ENCODE assay signal across 8 mouse cellular contexts in the genomic region with DNA sequence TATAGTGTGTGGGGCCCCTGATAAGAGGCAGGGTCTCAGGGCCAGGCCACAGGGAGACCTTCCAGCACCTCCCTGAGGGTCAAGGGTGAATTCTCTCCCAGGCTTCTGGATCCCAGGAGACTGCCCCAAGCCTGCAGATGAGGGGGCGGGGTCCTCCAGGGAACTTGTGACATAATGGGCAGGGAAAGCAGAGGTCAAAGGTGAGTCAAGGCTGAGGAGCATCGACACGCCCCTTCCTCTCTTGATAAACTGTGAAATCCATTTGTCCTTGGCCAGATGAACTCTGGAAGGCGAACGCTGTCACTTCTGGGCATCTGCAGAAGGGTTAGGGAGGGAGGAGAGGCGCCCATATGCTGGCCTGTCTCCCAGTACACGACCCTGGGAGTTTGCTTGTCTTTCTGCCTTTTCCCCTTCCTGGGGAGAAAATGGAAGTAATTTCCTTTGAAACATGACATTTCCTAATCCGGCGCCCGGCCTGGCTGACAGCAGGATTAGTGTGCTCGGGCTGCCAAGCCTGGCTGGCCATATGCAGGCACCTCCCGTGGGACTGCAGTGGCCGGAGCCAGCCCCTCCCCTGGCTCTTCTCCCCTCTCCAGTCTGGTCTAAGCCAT.
A peak's percentile ranks its signal among the peaks of the same experiment; 100 is the strongest.
DNase-seq lines count a peak whose midpoint lies in the region; ATAC-seq and TF ChIP-seq lines count a peak whose summit lies in the region.

No protein-coding gene starts in this region.

- H3K9me3 ChIP-seq in lung, embryonic 16.5 days (ENCODE audit: control insufficient read depth, low read length), result no peaks in the 10 kb centered on the region

- no peaks in the 10 kb centered on the region for H3K36me3 ChIP-seq in heart, adult 2 months (ENCODE audit: control insufficient read depth, insufficient read depth, low read length)
- H3K36me3 ChIP-seq in lung, embryonic 16.5 days (ENCODE audit: control insufficient read depth, insufficient read depth, low read length), result no peaks in the 10 kb centered on the region

- intact Hi-C loops in heart, adult 2 months (cut with DNase I), result no loop called here

- H3K4me3 ChIP-seq in heart, adult 2 months, result no peak overlapping the region
- H3K4me3 ChIP-seq in lung, embryonic 16.5 days (ENCODE audit: low read length), result 0 out of 2 replicates have a peak overlapping the region, but pooled peaks have one; percentile 9

- no peak overlapping the region for H3K27ac ChIP-seq in heart, adult 2 months
- peak overlapping the region; percentile 34 for H3K27ac ChIP-seq in lung, embryonic 16.5 days (ENCODE audit: low read length)

- no peaks in the 10 kb centered on the region; the same call in 1 of the 2 replicates for H3K4me1 ChIP-seq in heart, adult 2 months (ENCODE audit: control insufficient read depth, insufficient read depth, low read length)
- peaks cover 10% of the 10 kb centered on the region; the same call in 1 of the 2 replicates for H3K4me1 ChIP-seq in lung, embryonic 16.5 days (replicated peaks; ENCODE audit: control insufficient read depth, insufficient read depth, low read length)

- DNase-seq in ES-CJ7 (ENCODE audit: low read depth, low spot score), result peak; percentile 92
- DNase-seq in brain, adult 2 months (ENCODE audit: low read depth, low spot score), result peak; percentile 83
- peak; percentile 29 to 55 for DNase-seq in heart, adult 2 months
- DNase-seq in kidney, adult 18-20 months, result peak; percentile 63
- peak; percentile 49 for DNase-seq in testis, postnatal 14 days (ENCODE audit: low spot score)
- no peak for DNase-seq in gastrocnemius, adult 18-20 months (ENCODE audit: low spot score)
- DNase-seq in gastrocnemius, postnatal 4 days (ENCODE audit: low spot score in 2 of 2), result no peak

- no peak overlapping the region for H3K9ac ChIP-seq in heart, adult 2 months (ENCODE audit: low read depth, low read length)
- H3K9ac ChIP-seq in lung, embryonic 16.5 days (ENCODE audit: low read length), result no peak overlapping the region

- TF ChIP-seq EP300 in heart, adult 2 months (IDR thresholded peaks at IDR 0.05; ENCODE audit: insufficient read depth, low read depth, low read length), result no peak

- WGBS in heart, adult 2 months, result 10% methylated on average over 13 of the region's 13 CpGs
- WGBS in lung, embryonic 16.5 days, result 17% methylated on average over 13 of the region's 13 CpGs

- H3K4me2 ChIP-seq in lung, embryonic 16.5 days (ENCODE audit: low read depth, low read length), result peak overlapping the region; percentile 32; the same call in 1 of the 2 replicates

- ATAC-seq in lung, embryonic 16.5 days (ENCODE audit: low read depth), result peak; percentile 90

- no peak for TF ChIP-seq CTCF in heart, adult 2 months (IDR thresholded peaks at IDR 0.05)

- H3K79me2 ChIP-seq in heart, adult 2 months (replicated peaks; ENCODE audit: control insufficient read depth, insufficient read depth, low read length), result no peaks in the 10 kb centered on the region

- no peak for TF ChIP-seq POLR2A in heart, adult 2 months (IDR thresholded peaks at IDR 0.05; ENCODE audit: insufficient read depth, low read depth, low read length)

- no peaks in the 10 kb centered on the region for H3K27me3 ChIP-seq in heart, adult 2 months (ENCODE audit: control insufficient read depth, insufficient read depth, low read length)
- H3K27me3 ChIP-seq in lung, embryonic 16.5 days (ENCODE audit: control insufficient read depth, insufficient read depth, low read depth, low read length), result no peaks in the 10 kb centered on the region

Comparison
In these comparisons a context has a peak if more than half of its experiments do, and no peak if none do; other contexts are left out.
1. DNase-seq: peak in ES-CJ7 (single experiment), brain, adult 2 months (single experiment), heart, adult 2 months (2 of 2), kidney, adult 18-20 months (single experiment) and testis, postnatal 14 days (single experiment); none in gastrocnemius, adult 18-20 months (single experiment) and gastrocnemius, postnatal 4 days (0 of 2).